Mouse (Mus musculus): Measurements from ENCODE around the gene Ifitm5.

Ifitm5 gene

GRCm38 (mm10) chr7:140941222-140942051 is 8.7 kb downstream of the Ifitm5 start, which contains the start of gene Pgghg:
Pgghg (plus strand) TSS chr7:140941391.
- DNase-seq (ENCODE audit: low spot score in 2 of 2), result peak in 1 of 2 experiments; percentile 61

- DNase-seq (ENCODE audit: low spot score in 2 of 2), result no peak
Measured at GRCm38 (mm10) chr7:140939669-140940171, 10.4 kb downstream of the Ifitm5 start.

- DNase-seq (ENCODE audit: low spot score in 2 of 2), result no peak
Measured at GRCm38 (mm10) chr7:140938896-140939295, 11.2 kb downstream of the Ifitm5 start.

- DNase-seq (ENCODE audit: low spot score in 2 of 2), result no peak
Measured at GRCm38 (mm10) chr7:140938436-140938835, 11.7 kb downstream of the Ifitm5 start.

GRCm38 (mm10) chr7:140927181-140927580 is 22.9 kb downstream of the Ifitm5 start:
- no peak for DNase-seq (ENCODE audit: low spot score in 2 of 2)

GRCm38 (mm10) chr7:140923070-140923775 is 26.9 kb downstream of the Ifitm5 start:
- DNase-seq (ENCODE audit: low spot score in 2 of 2), result no peak

GRCm38 (mm10) chr7:140922398-140923069 is 27.6 kb downstream of the Ifitm5 start:
- no peak for DNase-seq (ENCODE audit: low spot score in 2 of 2)

- no peak for DNase-seq (ENCODE audit: low spot score in 2 of 2)
Measured at GRCm38 (mm10) chr7:140921225-140921975, 28.7 kb downstream of the Ifitm5 start.

- no peak for DNase-seq (ENCODE audit: low spot score in 2 of 2)
Measured at GRCm38 (mm10) chr7:140920418-140921029, 29.6 kb downstream of the Ifitm5 start, which contains the start of gene Nlrp6. Nlrp6 (plus strand) TSS chr7:140920902.

GRCm38 (mm10) chr7:140919911-140920310 is 30.2 kb downstream of the Ifitm5 start:
- DNase-seq (ENCODE audit: low spot score in 2 of 2), result no peak

GRCm38 (mm10) chr7:140914031-140914690 is 35.9 kb downstream of the Ifitm5 start:
- DNase-seq (ENCODE audit: low spot score in 2 of 2), result no peak

GRCm38 (mm10) chr7:140912846-140913482 is 37.1 kb downstream of the Ifitm5 start:
- DNase-seq (ENCODE audit: low spot score in 2 of 2), result no peak

- peak; percentile 50 to 52 for DNase-seq (ENCODE audit: low spot score in 2 of 2)
Measured at GRCm38 (mm10) chr7:140912293-140912692, 37.8 kb downstream of the Ifitm5 start.

- DNase-seq (ENCODE audit: low spot score in 2 of 2), result peak in 1 of 2 experiments; percentile 63
Measured at GRCm38 (mm10) chr7:140908634-140909107, 41.4 kb downstream of the Ifitm5 start.

- no peak for DNase-seq (ENCODE audit: low spot score in 2 of 2)
Measured at GRCm38 (mm10) chr7:140908181-140908580, 41.9 kb downstream of the Ifitm5 start.

GRCm38 (mm10) chr7:140907697-140908096 is 42.4 kb downstream of the Ifitm5 start:
- DNase-seq (ENCODE audit: low spot score in 2 of 2), result no peak

GRCm38 (mm10) chr7:140907131-140907530 is 43.0 kb downstream of the Ifitm5 start:
- no peak for DNase-seq (ENCODE audit: low spot score in 2 of 2)

GRCm38 (mm10) chr7:140905642-140906081 is 44.4 kb downstream of the Ifitm5 start:
- no peak for DNase-seq (ENCODE audit: low spot score in 2 of 2)

- DNase-seq (ENCODE audit: low spot score in 2 of 2), result peak in 1 of 2 experiments; percentile 74
Measured at GRCm38 (mm10) chr7:140903212-140903611, 46.9 kb downstream of the Ifitm5 start.

Data from left cerebral cortex, adult 9 months (tissue).